Mouse (Mus musculus) C2C12 (cell line): Measurements from ENCODE around the gene Lalba.

ENCODE experiments used
- CEBPB ChIP-seq: IDR thresholded peaks from one replicate; pipeline ENCODE4 v1.6.1; 2011; ENCODE audit warnings: low read depth, mild to moderate bottlenecking, control low read depth, moderate library complexity
- CTCF ChIP-seq: IDR thresholded peaks from one replicate; pipeline ENCODE4 v1.5.1; 2011; ENCODE audit not compliant: control insufficient read depth, insufficient read depth, insufficient read length
- MAX ChIP-seq: IDR thresholded peaks from one replicate; pipeline ENCODE4 v1.6.1; 2011; ENCODE audit warnings: mild to moderate bottlenecking, control low read depth

DNA sequence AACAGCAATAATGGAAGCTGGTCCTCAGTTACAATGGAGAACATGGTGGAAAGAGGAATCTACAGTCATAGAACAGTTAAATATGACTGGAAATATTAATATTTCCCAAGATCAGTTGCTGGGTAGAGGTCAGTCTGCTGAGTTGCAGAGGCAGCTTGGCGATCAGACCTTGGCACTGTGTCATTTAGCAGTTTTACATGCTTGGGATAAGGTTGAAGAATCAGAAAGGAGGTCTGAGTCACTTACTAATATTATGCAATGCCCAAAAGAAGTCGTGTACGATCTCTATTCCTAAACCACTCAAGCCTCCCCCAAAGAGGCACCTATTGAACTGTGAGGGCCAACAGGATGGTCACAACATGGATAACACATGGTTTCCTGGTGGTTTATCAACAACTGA, 38.0 kb downstream of the Lalba start:
- TF ChIP-seq CTCF, result no peak
- TF ChIP-seq MAX, result no peak
- TF ChIP-seq CEBPB, result no peak
